Mouse (Mus musculus): ENCODE results near the gene Aars2.

Aars2 gene

DNA sequence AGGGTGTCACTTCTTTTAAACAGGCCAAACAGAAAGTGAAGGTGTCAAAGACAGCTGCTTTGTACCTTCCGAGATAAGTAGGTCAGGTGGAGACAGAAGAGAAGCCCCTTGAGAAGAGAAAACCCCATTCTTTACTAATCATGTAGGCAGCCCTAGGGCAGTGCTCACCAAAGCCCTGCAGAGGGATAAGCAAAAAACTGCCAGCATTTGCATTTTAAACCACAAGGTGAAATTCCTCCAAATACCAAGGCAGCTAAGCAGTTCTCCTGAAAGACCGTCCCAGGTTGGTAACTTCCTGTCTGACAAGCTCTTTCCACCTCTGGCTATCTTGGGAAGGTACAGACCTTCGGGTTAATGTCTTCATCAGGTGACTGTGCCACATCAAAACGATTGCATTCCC lies 4.3 kb upstream of the Aars2 start:
- no peak for DNase-seq

DNA sequence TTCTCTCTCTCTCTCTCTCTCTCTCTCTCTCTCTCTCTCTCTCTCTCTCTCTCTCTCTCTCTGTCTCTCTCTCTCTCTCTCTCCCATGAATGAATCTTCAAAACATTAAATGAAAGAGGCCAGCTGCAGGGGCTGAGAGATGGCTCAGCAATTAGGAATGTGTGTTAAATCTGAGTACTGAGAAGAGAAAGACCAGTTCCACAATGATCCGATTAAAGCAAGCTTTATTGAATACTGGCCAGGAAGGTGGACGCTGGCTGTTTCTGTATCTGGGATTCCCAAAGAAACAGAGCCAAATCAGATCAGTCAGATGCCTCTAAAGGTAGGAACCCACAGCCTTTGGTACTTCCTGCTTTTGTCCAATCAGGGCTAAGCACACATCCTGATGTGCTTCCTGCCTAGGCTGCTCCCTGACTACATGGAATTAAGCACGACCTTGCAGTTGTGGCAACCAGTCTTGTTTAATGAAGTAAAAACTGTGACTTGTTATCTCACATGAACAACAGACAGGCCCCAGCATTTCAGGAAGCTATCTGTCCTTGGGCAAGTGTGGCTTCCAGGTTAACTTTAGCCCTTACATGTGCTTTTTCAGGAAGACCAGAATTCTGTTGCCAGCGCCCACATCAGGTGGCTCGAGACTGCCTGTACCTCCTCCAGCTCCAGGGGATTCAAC lies 3.2 kb upstream of the Aars2 start:
- no peak for DNase-seq

DNA sequence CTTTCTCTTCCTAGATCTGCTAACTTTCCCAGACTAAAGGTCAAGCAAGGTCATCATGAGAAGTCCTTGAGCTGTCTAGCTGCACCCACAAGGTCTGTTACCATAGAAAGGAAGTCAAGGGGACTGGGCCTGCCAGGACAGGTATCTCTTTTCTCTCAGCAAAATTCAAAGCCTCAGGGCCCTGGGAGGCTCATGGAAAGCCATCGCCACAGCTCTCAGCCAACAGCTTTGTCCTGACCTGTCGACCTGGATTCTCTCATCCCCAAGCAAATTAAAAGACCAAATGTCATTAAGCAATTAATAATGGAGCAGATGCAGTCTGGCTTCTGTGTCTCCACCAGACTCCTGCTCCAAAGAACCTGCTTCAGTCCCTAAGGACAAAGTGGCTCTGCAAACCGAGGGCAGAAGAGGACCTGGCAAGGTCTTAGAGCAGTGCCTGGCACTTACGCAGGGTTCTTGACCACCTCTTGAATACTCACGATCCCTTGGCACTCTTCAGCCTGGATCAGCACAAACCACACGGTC lies 638 bp upstream of the Aars2 start:
- DNase-seq, result no peak

DNA sequence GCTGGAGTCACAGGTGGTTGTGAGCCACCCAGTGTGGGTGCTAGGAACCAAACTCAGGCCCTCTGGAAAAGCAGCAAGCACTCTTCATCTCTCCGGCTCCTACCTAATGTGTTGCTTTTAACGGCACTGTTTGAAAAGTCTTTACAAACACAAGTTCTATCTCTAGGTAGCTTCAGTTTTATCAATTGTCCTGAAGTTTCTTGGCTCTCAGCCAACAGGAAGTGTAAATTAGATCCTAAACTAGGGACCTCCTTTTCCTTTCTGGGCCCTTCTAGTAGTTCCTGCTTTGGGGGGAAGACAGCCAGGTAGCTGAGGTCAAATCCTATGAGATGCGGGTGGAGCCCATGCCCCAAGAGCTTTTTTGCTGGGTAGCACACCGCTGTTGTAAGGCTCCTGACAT lies 4.2 kb downstream of the Aars2 start:
- DNase-seq, result no peak

DNA sequence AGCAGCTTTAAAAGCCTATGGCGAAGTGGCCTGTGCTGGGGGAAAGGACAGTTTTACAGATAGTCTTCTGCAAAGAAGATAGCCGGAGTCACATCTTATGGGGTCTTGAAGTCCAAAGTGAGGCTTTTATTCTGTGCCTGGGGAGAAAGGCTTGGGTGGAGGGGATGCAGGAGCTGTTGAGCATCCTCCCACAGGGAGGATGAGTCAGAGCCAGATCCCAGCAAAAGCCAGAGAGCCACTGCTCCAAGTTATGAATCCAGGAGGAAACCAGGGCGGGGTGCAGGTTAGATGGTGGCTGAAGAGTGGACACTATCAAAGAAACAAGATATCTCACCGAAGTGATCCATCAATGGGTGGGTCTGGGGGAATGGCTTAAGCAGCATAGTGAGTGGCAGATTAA lies 5.1 kb downstream of the Aars2 start:
- no peak for DNase-seq

DNA sequence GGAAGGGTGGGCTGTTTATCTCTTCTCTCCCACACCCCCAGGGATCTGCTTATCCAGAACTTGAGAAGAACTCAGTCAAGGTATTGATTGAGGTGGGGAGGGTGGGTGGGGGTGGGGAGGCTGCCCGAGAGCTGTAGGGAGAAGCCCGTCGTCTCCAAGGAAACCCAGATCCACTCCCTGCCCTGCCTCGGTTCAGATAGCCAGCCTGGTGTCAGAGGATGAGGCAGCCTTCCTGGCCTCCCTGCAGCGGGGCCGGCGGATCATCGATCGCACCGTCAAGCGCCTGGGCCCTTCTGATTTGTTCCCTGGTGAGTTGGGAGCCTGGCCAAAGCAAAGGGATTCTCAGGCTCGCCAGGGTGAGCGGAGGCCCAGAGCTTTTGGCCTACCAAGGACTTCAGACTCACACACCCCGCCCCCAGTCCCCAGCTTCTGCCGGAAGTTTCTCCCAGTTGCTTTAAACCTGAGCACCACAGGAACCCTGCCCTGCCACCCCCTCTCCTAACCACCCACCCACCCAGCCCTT lies 8.6 kb downstream of the Aars2 start:
- DNase-seq, result no peak

DNA sequence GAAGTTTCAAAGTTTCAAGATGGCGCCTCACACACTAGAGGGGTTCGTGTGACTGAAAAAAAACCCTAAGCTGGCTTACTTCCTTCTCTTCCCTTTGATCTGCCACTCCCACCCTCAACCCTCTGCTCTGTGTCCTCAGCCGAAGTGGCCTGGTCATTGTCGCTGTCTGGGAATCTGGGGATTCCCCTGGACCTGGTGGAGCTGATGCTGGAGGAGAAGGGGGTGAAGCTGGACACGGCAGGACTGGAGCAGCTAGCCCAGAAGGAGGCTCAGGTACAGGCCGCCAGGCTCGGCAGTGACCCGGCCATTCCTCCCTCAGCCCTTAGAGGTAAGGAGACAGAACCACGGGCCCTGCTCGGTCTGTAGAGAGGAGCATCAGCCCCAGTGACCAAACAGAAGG lies 9.2 kb downstream of the Aars2 start:
- DNase-seq, result no peak

DNA sequence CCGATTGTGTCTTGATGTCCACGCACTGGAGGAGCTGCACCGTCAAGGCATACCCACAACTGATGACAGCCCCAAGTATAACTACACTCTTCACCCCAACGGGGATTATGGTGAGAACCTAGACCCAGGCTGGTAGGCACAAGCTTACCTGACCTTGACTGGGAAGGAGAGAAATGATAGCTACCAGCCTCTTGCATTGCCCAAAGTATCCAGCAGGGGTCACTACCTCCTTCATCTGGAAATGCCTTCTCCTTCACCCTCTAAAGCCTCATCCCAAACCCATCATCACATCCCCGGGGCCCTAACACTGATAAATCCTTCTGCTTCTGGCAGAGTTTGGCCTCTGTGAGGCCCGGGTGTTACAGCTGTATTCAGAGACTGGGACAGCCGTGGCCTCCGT lies 9.8 kb downstream of the Aars2 start:
- peak; percentile 84 for DNase-seq

DNA sequence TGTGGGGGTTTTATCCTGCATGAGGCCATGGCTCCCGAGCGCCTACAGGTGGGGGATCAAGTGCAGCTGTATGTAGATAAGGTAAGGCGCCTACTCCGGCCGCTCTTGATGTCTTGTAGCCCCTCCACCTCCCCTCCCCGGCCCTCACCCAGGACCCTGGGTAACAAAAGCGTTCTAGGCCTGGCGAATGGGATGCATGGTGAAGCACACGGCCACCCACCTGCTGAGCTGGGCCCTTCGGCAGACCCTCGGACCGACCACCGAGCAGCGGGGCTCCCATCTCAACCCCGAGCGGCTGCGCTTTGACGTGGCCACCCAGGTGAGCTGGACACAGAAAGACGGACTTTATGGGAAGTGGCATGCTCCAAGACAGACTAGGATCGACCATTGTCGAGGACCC lies 10.5 kb downstream of the Aars2 start:
- DNase-seq, result no peak

DNA sequence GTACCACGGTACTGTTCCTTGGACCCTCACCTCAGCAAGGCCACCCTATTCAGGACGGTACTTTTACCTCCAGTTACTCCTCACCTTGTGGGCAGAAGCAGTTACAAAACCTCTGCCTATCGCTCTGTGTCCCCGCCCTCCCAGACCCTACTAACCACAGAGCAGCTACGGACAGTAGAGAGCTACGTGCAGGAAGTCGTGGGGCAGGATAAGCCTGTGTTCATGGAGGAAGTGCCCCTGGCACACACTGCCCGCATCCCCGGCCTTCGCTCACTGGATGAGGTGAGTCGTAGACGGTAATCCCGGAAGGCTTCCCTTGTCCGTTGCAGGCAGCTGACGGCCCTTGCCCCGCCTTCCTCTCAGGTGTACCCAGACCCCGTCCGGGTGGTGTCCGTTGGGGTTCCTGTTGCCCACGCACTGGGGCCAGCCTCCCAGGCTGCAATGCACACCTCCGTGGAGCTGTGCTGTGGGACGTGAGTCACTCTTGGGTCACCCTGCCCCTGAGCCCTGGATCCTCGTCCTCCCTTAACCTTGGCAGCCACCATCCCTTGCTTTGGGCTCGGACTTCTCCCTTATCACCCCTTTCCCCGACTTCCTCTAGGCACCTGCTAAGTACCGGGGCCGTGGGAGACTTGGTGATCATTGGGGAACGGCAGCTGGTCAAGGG lies 11.0 kb downstream of the Aars2 start:
- DNase-seq, result no peak

DNA sequence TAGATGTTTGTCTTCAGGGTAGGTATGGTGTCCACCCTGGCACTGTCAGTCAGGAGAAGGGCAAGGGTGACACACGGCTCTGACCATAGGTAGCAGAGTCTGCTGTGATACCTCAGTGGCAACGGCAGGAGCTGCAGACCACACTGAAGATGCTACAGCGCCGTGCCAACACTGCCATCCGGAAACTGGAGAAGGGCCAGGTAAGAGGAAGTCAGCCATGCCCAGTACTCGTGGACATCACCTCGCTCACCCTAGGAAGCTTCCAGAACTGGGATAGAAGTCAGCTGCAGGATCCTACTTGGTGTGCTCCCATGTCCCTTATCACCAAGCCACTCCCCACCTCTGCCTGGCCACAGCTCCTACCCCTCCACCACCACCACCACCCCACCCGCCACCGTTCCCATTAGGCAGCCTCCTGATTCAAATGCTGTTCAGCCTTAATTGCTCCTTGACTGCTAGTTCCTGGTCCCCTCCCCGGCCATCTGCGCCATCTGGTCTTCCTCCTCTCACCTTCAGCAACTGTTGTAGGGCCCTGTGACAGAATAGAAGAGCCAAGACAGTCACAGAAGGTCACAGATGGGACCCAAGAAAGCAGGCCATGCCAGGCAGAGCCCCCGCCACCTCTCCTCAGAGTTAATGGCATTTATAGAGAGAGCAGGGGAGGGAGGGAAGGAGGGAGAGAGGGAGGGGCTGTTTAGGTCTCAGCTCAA lies 12.3 kb downstream of the Aars2 start:
- no peak for DNase-seq

DNA sequence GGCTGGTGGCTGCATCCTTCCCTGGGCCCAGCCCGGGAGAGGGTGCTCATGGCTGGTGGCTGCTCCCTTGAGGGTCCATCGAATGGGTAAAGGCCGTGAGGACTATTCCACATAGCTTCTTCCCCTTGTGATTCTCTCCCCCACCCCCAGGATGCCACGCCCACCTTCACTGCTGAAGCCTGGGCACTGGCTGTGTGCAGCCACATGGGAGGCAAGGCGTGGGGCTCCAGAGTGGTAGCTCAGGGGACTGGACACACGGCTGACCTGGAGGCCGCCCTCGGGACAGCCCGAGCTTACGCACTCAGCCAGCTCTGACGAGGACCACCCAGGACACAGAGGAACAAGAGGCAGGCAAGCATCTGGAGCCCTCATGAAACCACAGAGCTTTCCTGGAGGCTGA lies 13.5 kb downstream of the Aars2 start:
- no peak for DNase-seq

DNA sequence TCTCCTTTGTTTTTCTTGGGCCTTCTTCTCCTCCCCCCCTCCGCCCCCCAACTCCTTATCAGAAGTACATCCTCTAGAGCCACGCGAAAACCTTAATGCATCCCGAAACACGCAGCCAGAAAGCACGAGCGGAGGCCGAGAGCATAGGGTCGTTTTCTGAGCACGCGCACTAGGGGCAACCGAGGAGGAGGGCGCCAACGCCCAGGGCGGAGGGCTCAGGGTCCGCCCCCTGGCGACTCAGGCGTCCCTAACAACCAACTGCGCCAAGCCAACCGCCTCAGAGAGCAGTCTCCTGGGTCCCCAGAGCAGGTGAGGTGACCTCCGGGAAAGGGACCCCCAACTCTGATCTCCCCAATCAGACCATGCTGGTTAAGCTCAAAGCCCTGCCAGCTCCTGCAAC lies 16.6 kb downstream of the Aars2 start, which contains the start of gene Tcte1:
Gene Tcte1, plus strand, starts transcription at position 172 of the 400 bp plus-strand sequence.
- DNase-seq, result no peak

DNA sequence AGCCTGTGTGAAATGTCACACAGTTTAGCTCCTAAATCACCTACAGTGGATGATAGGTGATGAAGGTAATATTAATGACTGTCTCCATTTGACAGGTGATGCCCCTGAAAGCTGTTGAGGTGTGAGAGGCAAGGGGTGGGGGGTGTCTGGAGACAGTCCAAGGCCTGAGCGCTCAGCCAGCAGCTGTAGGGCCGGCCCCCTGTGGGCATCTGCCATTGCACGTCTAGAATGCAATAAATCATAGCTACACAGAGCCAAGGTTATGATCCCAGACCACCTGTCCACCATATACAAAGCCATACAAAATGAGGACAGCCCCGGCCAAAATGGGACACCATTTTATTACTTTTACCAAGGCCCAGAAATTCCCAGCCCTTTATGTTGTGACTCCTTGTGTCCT lies 18.3 kb downstream of the Aars2 start:
- no peak for DNase-seq

DNA sequence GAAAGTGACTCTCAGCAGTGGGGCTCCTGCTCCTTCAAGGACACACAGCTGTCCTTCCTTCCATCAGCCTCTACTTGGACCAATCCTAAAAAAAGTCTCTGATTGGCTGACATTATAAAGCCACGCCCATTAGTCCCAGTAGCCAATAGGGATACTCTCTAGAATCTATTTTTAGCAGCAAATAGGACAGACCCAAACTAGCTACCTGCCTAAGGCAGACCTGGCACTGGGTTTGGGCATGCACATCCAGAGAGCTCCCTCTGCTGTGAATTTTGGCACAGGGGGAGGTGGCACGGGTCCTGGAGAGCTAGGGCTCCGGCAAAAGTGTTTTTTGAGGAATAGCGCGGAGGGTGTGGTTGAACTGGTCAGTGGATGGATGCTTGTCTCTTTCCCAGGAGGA lies 19.9 kb downstream of the Aars2 start:
- DNase-seq, result no peak

DNA sequence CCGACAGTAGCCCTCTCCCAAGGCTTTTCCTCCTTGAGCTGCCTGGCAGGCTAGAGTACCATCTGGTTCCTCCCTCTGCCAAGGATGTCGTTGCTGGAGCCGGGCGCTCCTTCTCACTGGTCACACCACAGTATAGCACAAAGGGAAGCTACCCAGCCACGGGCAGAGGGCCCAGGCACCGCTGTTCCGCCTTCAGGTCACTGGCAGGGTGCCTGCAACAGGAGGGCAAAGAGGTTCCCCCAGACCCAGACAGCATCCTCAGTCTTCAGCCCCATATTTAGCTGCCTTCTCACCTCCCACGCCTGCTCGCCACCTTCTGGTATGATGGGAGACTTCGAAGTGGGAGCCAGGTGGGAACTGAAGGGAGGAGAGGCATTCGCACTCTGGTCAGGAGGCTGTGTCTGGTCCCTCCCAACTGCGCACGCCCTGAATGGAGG lies 23.7 kb downstream of the Aars2 start:
- no peak for DNase-seq

DNA sequence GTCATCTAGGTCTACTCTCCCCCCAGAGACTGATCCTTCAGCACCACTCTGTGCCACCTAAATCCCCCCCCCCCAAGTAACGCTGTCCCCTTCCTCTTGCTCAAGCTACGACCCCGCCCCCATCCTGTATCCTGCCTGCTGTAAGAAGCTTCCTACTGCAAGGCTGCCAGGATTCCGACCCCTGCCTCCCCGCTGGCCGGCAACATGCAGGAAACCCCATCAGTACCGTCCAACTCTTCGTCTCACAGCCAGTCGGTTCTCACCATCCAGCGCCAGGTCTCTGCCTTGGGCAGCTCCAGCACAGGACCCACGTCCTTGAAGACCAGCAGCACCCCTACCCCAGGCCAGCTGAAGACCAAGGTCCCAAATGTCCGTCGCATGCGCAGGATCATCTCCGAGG lies 26.3 kb downstream of the Aars2 start:
- DNase-seq, result no peak

DNA sequence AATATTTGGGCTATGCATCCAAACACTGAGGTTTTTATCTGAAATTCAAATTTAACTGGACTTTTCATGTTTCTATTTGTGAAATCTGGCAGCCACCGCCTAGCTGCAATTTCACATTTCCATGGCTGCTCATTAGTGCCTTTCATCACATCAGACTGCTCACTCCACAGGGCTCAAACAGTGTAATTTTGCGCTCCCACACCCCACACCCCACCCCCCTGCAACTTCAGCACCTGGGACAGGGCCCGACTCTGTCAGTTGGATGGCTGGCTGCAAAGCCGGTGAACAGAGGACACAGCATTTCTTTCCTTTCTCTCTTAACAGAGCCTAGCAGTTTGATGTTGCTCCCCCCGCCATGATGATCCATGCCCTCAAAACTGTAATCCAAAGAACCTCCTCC lies 29.6 kb downstream of the Aars2 start:
- no peak for DNase-seq

DNA sequence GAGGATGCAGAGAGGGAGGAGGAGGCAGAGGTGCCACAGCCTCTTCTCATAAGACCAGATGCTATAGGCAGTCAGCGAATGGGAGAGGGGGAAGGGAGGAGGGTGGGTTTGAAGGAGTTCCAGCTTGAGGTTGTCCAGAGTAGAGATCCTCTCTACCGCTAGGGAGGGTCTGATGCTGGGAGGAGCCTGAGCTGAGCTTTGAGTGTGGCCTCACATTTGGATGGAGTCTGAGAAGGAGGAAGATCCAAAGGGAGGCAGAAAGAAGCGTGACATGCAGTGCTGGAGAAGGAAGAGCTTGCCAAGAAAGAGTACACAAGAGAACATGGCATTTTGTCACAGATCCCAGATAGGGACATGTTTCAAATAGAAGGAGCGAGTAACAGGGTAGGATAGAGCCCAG lies 31.8 kb downstream of the Aars2 start:
- no peak for DNase-seq

DNA sequence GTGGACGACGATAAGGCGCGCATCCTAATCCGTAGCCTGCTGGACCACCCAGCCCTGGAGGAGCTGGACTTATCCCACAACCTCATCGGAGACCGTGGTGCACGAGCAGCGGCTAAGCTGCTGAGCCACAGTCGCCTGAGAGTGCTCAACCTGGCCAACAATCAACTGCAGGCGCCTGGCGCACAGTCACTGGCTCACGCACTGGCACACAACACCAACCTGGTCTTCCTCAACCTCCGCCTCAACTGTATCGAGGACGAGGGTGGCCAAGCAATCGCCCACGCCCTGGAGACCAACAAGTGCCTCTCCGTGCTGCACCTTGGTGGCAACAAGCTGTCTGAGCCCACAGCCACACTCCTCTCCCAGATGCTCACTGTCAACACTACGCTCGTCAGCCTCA lies 33.0 kb downstream of the Aars2 start:
- DNase-seq, result no peak

DNA sequence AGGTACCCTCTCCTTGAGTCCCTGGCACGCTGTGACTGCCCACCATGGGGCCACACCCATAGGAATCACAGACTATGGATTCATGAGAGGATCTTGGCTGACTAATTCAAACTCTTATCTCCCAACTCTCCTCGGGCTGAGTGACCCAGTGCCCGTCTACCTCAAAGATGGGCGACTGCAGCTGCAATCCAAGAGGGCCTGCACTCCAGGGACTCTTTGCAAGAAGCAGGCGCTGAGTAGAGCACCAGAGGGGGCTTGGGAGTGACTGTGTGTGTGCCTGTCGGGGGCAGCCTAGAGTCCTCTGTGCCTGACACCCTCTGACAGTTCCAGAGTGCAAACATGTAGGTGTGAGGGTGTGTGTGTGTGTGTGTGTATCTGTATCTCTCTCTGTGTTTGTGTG lies 35.5 kb downstream of the Aars2 start:
- DNase-seq, result no peak

DNA sequence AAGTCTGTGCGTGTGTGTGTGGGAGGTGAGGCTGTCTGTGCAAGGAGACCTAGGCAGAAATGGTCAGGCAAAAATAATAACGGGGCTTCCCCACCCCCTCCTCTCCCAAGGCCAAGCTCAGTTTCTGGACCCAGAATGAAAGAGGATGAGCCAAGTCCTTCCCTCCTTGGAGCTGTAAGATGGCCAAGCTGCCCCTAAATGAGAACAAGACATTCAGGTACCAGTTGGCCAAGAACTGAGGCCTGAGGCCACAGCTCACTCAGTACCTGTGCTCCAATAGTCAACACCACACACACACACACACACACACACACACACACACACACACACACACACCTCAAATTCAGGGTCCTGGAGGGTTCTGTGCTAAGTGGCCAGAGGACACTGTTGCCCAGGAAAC lies 36.1 kb downstream of the Aars2 start:
- no peak for DNase-seq

DNA sequence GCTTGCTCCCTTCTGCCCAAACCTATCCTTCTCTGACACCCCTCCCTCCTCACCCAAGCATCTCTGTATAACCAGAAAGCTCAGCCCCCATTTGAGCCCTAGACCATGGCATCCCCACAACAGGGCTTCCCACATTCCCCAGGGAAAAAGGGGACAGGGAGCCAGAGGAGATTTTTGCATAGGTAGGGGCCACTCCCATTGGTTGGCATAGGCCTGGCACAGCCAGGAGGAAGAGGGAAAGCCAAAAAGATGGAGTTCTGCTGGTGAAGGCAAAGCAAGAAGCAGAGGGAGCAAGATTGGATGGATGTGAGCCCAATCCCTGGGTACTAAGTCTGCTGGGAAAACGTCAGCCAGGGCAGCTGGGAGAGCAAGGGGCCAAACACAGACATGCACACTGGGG lies 36.5 kb downstream of the Aars2 start:
- no peak for DNase-seq
